Mouse (Mus musculus) retina, postnatal 7 days (tissue): ENCODE results near the gene Lkaaear1.

Experiments
- DNase-seq: peaks from one replicate; pipeline ENCODE4 v3.0.0-alpha.2; 2012; ENCODE audit warnings: low read depth, low spot score

Lkaaear1 gene

GRCm38 (mm10) chr2:181656734-181657133, 41.5 kb downstream of the Lkaaear1 start, which contains the start of gene Gm29797:
Gm29797 (plus strand) TSS chr2:181657034.
- DNase-seq: no peak

- DNase-seq: no peak
Observed at GRCm38 (mm10) chr2:181653523-181653922, 44.7 kb downstream of the Lkaaear1 start.

DNA sequence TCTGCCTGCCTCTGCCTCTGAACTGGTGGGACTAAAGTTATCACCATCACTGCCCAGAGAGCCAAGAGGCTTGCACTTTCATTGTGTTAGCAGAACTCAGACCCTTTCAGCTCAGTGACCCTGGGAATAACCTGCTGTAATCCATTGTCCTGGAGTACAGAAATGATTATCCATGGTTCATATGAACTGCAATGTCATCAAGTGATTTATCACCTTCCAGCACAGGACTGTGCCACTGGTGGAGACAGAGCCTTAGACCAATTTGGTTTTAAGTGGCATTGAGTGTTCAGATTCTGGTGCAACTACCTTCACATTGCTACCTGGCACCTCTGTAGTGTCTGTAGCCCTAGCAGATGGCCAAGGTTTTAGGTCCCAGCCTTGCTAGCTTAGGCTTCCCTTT, 45.2 kb downstream of the Lkaaear1 start:
- no peak for DNase-seq

- no peak for DNase-seq
Observed at GRCm38 (mm10) chr2:181648926-181649325, 49.3 kb downstream of the Lkaaear1 start.
